Mouse (Mus musculus): ENCODE measurements around the gene Ndufa10. TPM values are rescaled to one million over a fixed set of nuclear protein-coding genes. Genes with fewer than 3 reads are reported as not detected.

The Ndufa10 gene
- polyA plus RNA-seq, 1 experiment = 83.6 TPM

DNA sequence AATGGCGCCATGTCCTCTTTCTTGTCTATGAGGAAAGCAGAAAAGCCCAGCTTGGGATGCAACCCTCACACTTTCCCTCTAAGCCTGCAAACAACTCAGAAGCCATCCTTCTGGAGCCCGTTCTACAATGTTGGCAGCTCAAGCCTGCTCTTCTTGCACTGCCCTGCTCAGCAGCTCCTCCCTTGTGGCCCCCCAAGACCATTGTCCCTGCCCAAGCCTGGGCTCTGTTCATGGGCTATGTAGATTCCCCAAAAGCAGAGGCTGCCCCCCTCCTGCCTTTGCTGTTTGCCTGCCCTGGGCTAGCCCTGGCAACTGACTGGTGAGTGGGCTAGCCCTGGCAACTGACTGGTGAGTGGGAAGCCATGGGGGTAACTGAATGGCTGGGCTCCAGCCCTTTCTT is 73.1 kb downstream of the Ndufa10 start:
- Histone ChIP-seq H3K27me3 (ENCODE audit: control insufficient read depth, insufficient read depth, low read length) (no peaks in the 10 kb centered on the region), H3K36me3 (ENCODE audit: control insufficient read depth, insufficient read depth, low read length) (no peaks in the 10 kb centered on the region), H3K4me3 (ENCODE audit: control insufficient read depth, insufficient read depth, low read length) (no peak overlapping the region), H3K4me1 (replicated peaks; ENCODE audit: control insufficient read depth, insufficient read depth, low read length) (no peaks in the 10 kb centered on the region), H3K27ac (ENCODE audit: control insufficient read depth, insufficient read depth, low read length) (no peak overlapping the region)
- no peak for DNase-seq
- TF ChIP-seq CTCF (IDR thresholded peaks at IDR 0.05; ENCODE audit: borderline replicate concordance, control insufficient read depth, extremely low read depth, insufficient read depth, low read length, poor library complexity) (no peak), POLR2A (IDR thresholded peaks at IDR 0.05; ENCODE audit: control insufficient read depth, extremely low read depth, insufficient read depth, low read length, poor library complexity) (no peak)
- WGBS = 91% methylated on average over 2 of the region's 2 CpGs

DNA sequence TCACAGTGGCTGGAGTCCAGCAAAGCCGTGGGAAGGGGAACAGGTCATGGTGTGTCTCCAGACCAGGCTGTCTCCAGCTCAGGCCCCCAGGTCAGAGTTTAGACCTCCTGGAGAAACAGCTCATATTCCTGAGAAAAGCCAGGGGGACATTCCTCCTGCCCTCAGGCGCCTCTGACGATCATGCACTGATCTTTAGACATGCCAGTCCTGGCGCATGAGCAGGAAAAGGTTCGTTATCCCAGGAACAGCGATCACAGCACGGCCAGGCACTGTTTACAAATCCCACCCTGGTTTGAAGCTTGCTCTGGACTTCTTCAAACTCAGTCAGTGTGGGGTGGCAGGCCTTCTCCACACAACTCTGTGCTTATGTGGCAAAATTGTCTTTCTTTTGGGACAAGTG is 75.1 kb downstream of the Ndufa10 start:
- TF ChIP-seq POLR2A (IDR thresholded peaks at IDR 0.05; ENCODE audit: control insufficient read depth, extremely low read depth, insufficient read depth, low read length, poor library complexity) (no peak), CTCF (IDR thresholded peaks at IDR 0.05; ENCODE audit: borderline replicate concordance, control insufficient read depth, extremely low read depth, insufficient read depth, low read length, poor library complexity) (no peak)
- DNase-seq = no peak
- no peaks in the 10 kb centered on the region for H3K36me3 ChIP-seq (ENCODE audit: control insufficient read depth, insufficient read depth, low read length)
- no peak overlapping the region for H3K27ac ChIP-seq (ENCODE audit: control insufficient read depth, insufficient read depth, low read length)
- no peaks in the 10 kb centered on the region for H3K27me3 ChIP-seq (ENCODE audit: control insufficient read depth, insufficient read depth, low read length)
- WGBS = 81% methylated on average over 7 of the region's 7 CpGs
- no peaks in the 10 kb centered on the region for H3K4me1 ChIP-seq (replicated peaks; ENCODE audit: control insufficient read depth, insufficient read depth, low read length)
- H3K4me3 ChIP-seq (ENCODE audit: control insufficient read depth, insufficient read depth, low read length) = no peak overlapping the region

DNA sequence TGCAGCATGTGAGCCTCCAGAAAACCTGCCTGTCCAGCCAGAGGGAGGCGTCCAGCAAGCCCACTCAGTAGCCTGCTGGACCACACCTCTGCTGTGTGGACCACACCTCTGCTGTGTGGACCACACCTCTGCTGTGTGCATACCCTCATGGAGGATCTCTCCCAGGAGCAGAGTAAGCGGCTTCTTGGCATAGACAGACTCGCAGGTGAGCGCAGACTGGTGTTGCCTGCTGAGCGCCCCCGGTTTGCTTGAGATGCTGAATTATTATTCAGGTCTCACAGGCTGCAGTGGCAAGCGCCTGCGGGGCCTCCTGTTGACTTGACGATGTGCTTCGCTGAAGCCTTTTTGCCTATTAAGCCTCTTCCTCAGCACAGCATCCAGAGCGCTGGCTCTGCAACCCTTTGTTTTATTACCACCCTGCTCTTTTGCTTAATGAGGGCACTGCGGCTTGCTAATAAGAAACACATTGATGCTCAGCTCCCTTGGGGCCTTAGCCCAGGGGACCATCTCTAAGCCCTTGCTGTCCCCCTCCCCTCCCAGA is 76.1 kb downstream of the Ndufa10 start:
- Histone ChIP-seq H3K36me3 (ENCODE audit: control insufficient read depth, insufficient read depth, low read length) (no peaks in the 10 kb centered on the region), H3K27ac (ENCODE audit: control insufficient read depth, insufficient read depth, low read length) (no peak overlapping the region), H3K4me3 (ENCODE audit: control insufficient read depth, insufficient read depth, low read length) (no peak overlapping the region), H3K4me1 (replicated peaks; ENCODE audit: control insufficient read depth, insufficient read depth, low read length) (no peaks in the 10 kb centered on the region), H3K27me3 (ENCODE audit: control insufficient read depth, insufficient read depth, low read length) (no peaks in the 10 kb centered on the region)
- WGBS = 85% methylated on average over 12 of the region's 12 CpGs
- no peak for DNase-seq
- no peak for TF ChIP-seq POLR2A (IDR thresholded peaks at IDR 0.05; ENCODE audit: control insufficient read depth, extremely low read depth, insufficient read depth, low read length, poor library complexity)
- no peak for TF ChIP-seq CTCF (IDR thresholded peaks at IDR 0.05; ENCODE audit: borderline replicate concordance, control insufficient read depth, extremely low read depth, insufficient read depth, low read length, poor library complexity)

DNA sequence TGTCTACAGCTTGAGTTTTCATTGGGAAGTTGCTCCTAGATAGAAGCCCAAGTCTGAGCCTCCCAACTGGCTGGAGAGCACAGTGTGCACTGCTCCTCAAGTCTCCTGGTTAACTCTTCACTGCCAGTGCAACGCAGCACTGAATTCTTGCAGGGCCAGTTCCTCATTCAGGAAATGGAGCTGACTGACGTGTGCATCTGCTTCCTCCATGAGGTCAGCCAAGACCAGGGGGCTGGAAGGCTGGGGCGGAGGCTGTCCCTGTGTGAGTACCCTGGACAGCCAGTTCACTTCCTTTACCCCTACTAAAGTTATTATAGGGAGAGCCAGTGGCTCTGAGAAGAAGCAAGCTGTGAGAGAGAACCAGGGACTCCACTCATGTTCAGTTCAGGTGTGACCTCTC is 79.4 kb downstream of the Ndufa10 start:
- Histone ChIP-seq H3K36me3 (ENCODE audit: control insufficient read depth, insufficient read depth, low read length) (no peaks in the 10 kb centered on the region), H3K4me3 (ENCODE audit: control insufficient read depth, insufficient read depth, low read length) (no peak overlapping the region), H3K27ac (ENCODE audit: control insufficient read depth, insufficient read depth, low read length) (no peak overlapping the region), H3K27me3 (ENCODE audit: control insufficient read depth, insufficient read depth, low read length) (no peaks in the 10 kb centered on the region), H3K4me1 (replicated peaks; ENCODE audit: control insufficient read depth, insufficient read depth, low read length) (no peaks in the 10 kb centered on the region)
- TF ChIP-seq CTCF (IDR thresholded peaks at IDR 0.05; ENCODE audit: borderline replicate concordance, control insufficient read depth, extremely low read depth, insufficient read depth, low read length, poor library complexity) (no peak), POLR2A (IDR thresholded peaks at IDR 0.05; ENCODE audit: control insufficient read depth, extremely low read depth, insufficient read depth, low read length, poor library complexity) (no peak)
- DNase-seq = no peak
- WGBS = 41% methylated on average over 3 of the region's 3 CpGs

DNA sequence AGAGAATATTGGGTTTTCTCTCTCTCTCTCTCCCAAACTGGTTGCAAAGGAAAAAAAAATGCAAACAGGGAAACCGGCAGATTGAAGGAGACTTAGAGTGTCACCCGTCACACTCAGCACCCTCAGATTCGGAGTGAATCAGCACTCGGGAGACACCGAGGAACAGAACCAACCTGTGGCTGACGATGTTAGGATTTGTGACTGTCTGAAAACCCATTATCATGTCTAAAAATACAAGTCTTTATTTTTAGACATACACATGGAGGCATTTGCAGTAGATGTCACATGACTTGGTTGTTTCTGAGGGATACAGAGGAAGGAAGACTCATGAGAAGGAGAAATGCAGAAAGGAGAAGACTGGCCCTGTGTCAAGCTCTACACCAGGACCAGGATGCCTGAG is 80.5 kb downstream of the Ndufa10 start:
- H3K27me3 ChIP-seq (ENCODE audit: control insufficient read depth, insufficient read depth, low read length) = no peaks in the 10 kb centered on the region
- H3K4me1 ChIP-seq (replicated peaks; ENCODE audit: control insufficient read depth, insufficient read depth, low read length) = no peaks in the 10 kb centered on the region
- H3K4me3 ChIP-seq (ENCODE audit: control insufficient read depth, insufficient read depth, low read length) = no peak overlapping the region
- no peak for TF ChIP-seq POLR2A (IDR thresholded peaks at IDR 0.05; ENCODE audit: control insufficient read depth, extremely low read depth, insufficient read depth, low read length, poor library complexity)
- no peak for TF ChIP-seq CTCF (IDR thresholded peaks at IDR 0.05; ENCODE audit: borderline replicate concordance, control insufficient read depth, extremely low read depth, insufficient read depth, low read length, poor library complexity)
- 75% methylated on average over 6 of the region's 6 CpGs for WGBS
- DNase-seq = no peak
- no peak overlapping the region for H3K27ac ChIP-seq (ENCODE audit: control insufficient read depth, insufficient read depth, low read length)
- no peaks in the 10 kb centered on the region for H3K36me3 ChIP-seq (ENCODE audit: control insufficient read depth, insufficient read depth, low read length)

Other genes starting within 250 kb of the Ndufa10 start
- not detected in 2 replicates for gene Olfr1416, start 11.3 kb upstream of the Ndufa10 start, polyA plus RNA-seq (2012; rRNA removed)
- gene Olfr1415, start 22.2 kb upstream of the Ndufa10 start, polyA plus RNA-seq (2012; rRNA removed) = not detected in 2 replicates
- not detected in 2 replicates for gene Olfr1414, start 44.8 kb upstream of the Ndufa10 start, polyA plus RNA-seq (2012; rRNA removed)
- not detected in 2 replicates for gene Olfr1413, start 97.5 kb upstream of the Ndufa10 start, polyA plus RNA-seq (2012; rRNA removed)
- not detected in 2 replicates for gene Olfr1412, start 111.9 kb upstream of the Ndufa10 start, polyA plus RNA-seq (2012; rRNA removed)
- 0.11 TPM in 1 of 2 replicates, not detected in the other for gene Olfr1411, start 120.6 kb upstream of the Ndufa10 start, polyA plus RNA-seq (2012; rRNA removed)
- 0.11 and 0.23 TPM in 2 replicates for gene Olfr1410, start 131.9 kb upstream of the Ndufa10 start, polyA plus RNA-seq (2012; rRNA removed)
- 0.12 TPM in 1 of 2 replicates, not detected in the other for gene Olfr12, start 143.9 kb upstream of the Ndufa10 start, polyA plus RNA-seq (2012; rRNA removed)
- 105 and 144 TPM in 2 replicates for gene Cops9, start 168.1 kb upstream of the Ndufa10 start, polyA plus RNA-seq (2012; rRNA removed)
- 1.6 and 2.0 TPM in 2 replicates for gene Otos, start 175.0 kb upstream of the Ndufa10 start, polyA plus RNA-seq (2012; rRNA removed)

All from thymus, adult 2 months (tissue).